ENCODE assay signal across 10 mouse cellular contexts in the genomic region with DNA sequence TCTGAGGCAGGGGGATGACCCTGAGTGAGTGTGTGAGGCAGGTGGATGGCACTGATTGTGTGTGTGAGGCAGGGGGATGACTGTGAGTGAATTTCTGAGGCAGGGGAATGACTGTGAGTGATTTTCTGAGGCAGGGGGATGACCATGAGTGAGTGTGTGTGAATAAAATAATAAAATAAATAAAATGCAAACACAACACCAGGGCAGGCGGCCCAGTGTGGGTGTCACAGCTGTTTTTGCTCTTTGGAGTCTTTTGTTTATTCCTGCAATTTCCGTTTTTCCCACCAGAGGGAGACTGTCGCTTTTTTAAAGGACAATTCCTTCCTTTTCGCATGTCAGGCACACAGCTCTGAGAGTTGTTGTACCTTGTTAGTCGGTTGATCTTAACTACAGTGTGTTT. TPM values are rescaled to one million over a fixed set of nuclear protein-coding genes. Genes with fewer than 3 reads are reported as not detected.
DNase-seq lines count a peak whose midpoint lies in the region; ATAC-seq and TF ChIP-seq lines count a peak whose summit lies in the region.
"Not testable (repeated sequence)": the region's sequence is repeated elsewhere in the genome, so short reads cannot be mapped to it uniquely, and the experiment has no call there.
"Had no signal": no experiment of that assay in that cellular context is flagged by ENCODE, and none has a peak within 500 bp of the region (broad histone marks: within the 10 kb centered on the region; RNA-seq: fewer than 3 reads in every experiment).

No protein-coding gene starts in this region.

- DNase-seq in 3T3-L1 (ENCODE audit: low read depth, low spot score), result peak; percentile 93
- peak; percentile 75 for DNase-seq in c-Kit-negative CD71-positive TER-119-positive erythroid progenitor cells, embryonic 14.5 days (ENCODE audit: low read depth, low spot score)
- DNase-seq in liver, adult 2 months (ENCODE audit: extremely low read depth, low read depth, low spot score), result peak; percentile 74
- peak; percentile 86 for DNase-seq in midbrain, postnatal 0 days (ENCODE audit: low spot score)
- DNase-seq in spleen, postnatal 4 days (ENCODE audit: low spot score in 2 of 2), result peak; percentile 75 to 85

- WGBS in heart, embryonic 14.5 days, result 10% methylated on average over 5 of the region's 5 CpGs
- WGBS in kidney, embryonic 15.5 days, result 6% methylated on average over 5 of the region's 5 CpGs
- 3% methylated on average over 5 of the region's 5 CpGs for WGBS in liver, adult 2 months
- 3% methylated on average over 5 of the region's 5 CpGs for WGBS in midbrain, postnatal 0 days

- peak overlapping the region; percentile 50 for H3K4me3 ChIP-seq in embryonic fibroblast, embryonic 13.5 days (ENCODE audit: insufficient read depth, low read length)
- H3K4me3 ChIP-seq in heart, embryonic 14.5 days (ENCODE audit: control insufficient read depth in 1 of 2, insufficient read depth in 1 of 2, low read depth in 1 of 2, low read length in 2 of 2), result peak overlapping the region; percentile 50 to 58; a peak in 3 of 4 replicates
- not testable (repeated sequence) for H3K4me3 ChIP-seq in kidney, embryonic 15.5 days (replicated peaks); liver, adult 2 months (ENCODE audit: insufficient read depth, low read depth, low read length)
- H3K4me3 ChIP-seq in midbrain, postnatal 0 days (ENCODE audit: low read depth, low read length), result peak overlapping the region; percentile 52

- H3K4me2 ChIP-seq in heart, embryonic 14.5 days (ENCODE audit: low read length), result peak overlapping the region; percentile 75; the same call in 1 of the 2 replicates
- H3K4me2 ChIP-seq in kidney, embryonic 15.5 days, result peak overlapping the region; percentile 89; the same call in 1 of the 2 replicates
- peak overlapping the region; percentile 63 for H3K4me2 ChIP-seq in midbrain, postnatal 0 days (ENCODE audit: low read depth, low read length, poor library complexity, severe bottlenecking)

- H3K79me2 ChIP-seq in liver, adult 2 months (ENCODE audit: control insufficient read depth, insufficient read depth, low read length), result not testable (repeated sequence)

- TF ChIP-seq CTCF in embryonic fibroblast, embryonic 13.5 days (IDR thresholded peaks at IDR 0.05; ENCODE audit: borderline replicate concordance, insufficient read depth, low read length), result not testable (repeated sequence)
- 0 out of 2 replicates have a peak, but pooled peaks have one; percentile 4 for TF ChIP-seq CTCF in liver, adult 2 months (IDR thresholded peaks at IDR 0.05; ENCODE audit: low read depth, low read length)
- peak; percentile 83 for TF ChIP-seq CTCF in midbrain, postnatal 0 days (IDR thresholded peaks at IDR 0.05)

- H3K9ac ChIP-seq in heart, embryonic 14.5 days (ENCODE audit: low read length); kidney, embryonic 15.5 days; liver, adult 2 months (ENCODE audit: low read depth, low read length); midbrain, postnatal 0 days (replicated peaks; ENCODE audit: low read length, poor library complexity, severe bottlenecking): not testable (repeated sequence)

- H3K36me3 ChIP-seq in heart, embryonic 14.5 days (ENCODE audit: control insufficient read depth, insufficient read depth, low read length); kidney, embryonic 15.5 days; liver, adult 2 months (ENCODE audit: control insufficient read depth, insufficient read depth, low read length); midbrain, postnatal 0 days (ENCODE audit: insufficient read depth, low read length): not testable (repeated sequence)

- not testable (repeated sequence) for ATAC-seq in heart, embryonic 14.5 days (ENCODE audit: insufficient number of reproducible peaks, insufficient read depth, low FRiP score, low read depth); kidney, embryonic 15.5 days (replicated peaks; ENCODE audit: low FRiP score); midbrain, postnatal 0 days (ENCODE audit: low FRiP score)

- H3K27me3 ChIP-seq in heart, embryonic 14.5 days (ENCODE audit: control insufficient read depth, insufficient read depth, low read length); kidney, embryonic 15.5 days; liver, adult 2 months (ENCODE audit: control insufficient read depth, insufficient read depth, low read length); midbrain, postnatal 0 days (ENCODE audit: insufficient read depth, low read length): not testable (repeated sequence)

- H3K27ac ChIP-seq in embryonic fibroblast, embryonic 13.5 days (ENCODE audit: insufficient read depth, low read length); kidney, embryonic 15.5 days; liver, adult 2 months (replicated peaks; ENCODE audit: insufficient read depth, low read depth, low read length); midbrain, postnatal 0 days (ENCODE audit: low read depth, low read length): not testable (repeated sequence)
- H3K27ac ChIP-seq in heart, embryonic 14.5 days (replicated peaks in 1 of 2; ENCODE audit: control insufficient read depth in 1 of 2, insufficient read depth in 1 of 2, low read depth in 2 of 2, low read length in 2 of 2), result peak overlapping the region in 1 of 2 experiments; percentile 91; a peak in 1 of 4 replicates

- TF ChIP-seq POLR2A in embryonic fibroblast, embryonic 13.5 days (IDR thresholded peaks at IDR 0.05; ENCODE audit: low read depth, low read length); liver, adult 2 months (IDR thresholded peaks at IDR 0.05; ENCODE audit: extremely low read depth, insufficient read depth, low read length): not testable (repeated sequence)

- H3K9me3 ChIP-seq in heart, embryonic 14.5 days (ENCODE audit: control insufficient read depth, low read length); kidney, embryonic 15.5 days (replicated peaks); midbrain, postnatal 0 days (ENCODE audit: low read length): not testable (repeated sequence)

- H3K4me1 ChIP-seq in embryonic fibroblast, embryonic 13.5 days (ENCODE audit: control insufficient read depth, insufficient read depth, low read length); midbrain, postnatal 0 days (ENCODE audit: insufficient read depth, low read length): not testable (repeated sequence)
- H3K4me1 ChIP-seq in heart, embryonic 14.5 days (ENCODE audit: control insufficient read depth in 2 of 2, insufficient read depth in 2 of 2, low read length in 2 of 2), result peaks cover 9 to 11% of the 10 kb centered on the region in 2 experiments; a peak in 3 of 4 replicates
- peaks cover 34% of the 10 kb centered on the region for H3K4me1 ChIP-seq in kidney, embryonic 15.5 days
- peaks cover 11% of the 10 kb centered on the region; the same call in 1 of the 2 replicates for H3K4me1 ChIP-seq in liver, adult 2 months (ENCODE audit: control insufficient read depth, insufficient read depth, low read length)

RNA-seq across cellular contexts. Expression of a gene that starts 42.5 kb away (rescaled TPM):
- 0.18 TPM in 1 of 2 replicates, not detected in the other for polyA plus RNA-seq in embryonic fibroblast, embryonic 13.5 days (2011; ENCODE audit: insufficient read length, low read depth, missing spikeins)
- polyA plus RNA-seq in heart, embryonic 14.5 days (2014; fragmentation: Nextera tagmentation; extraction: Ambion mirVana), result 1.9 and 2.2 TPM in 2 replicates
- polyA plus RNA-seq in kidney, embryonic 15.5 days (2015; fragmentation: Nextera tagmentation; extraction: Ambion mirVana), result 1.9 and 2.7 TPM in 2 replicates
- under 0.01 and 0.20 TPM in 2 replicates for total RNA-seq in liver, adult 2 months (2014; rRNA removed)
- 0.04 TPM in 1 of 2 replicates, not detected in the other for polyA plus RNA-seq in liver, adult 2 months (2012; rRNA removed)
- 0.49 and 0.57 TPM in 2 replicates for total RNA-seq in midbrain, postnatal 0 days (2014; rRNA removed)
- polyA plus RNA-seq in midbrain, postnatal 0 days (2015; fragmentation: Nextera tagmentation; extraction: Ambion mirVana), result 0.68 and 0.90 TPM in 2 replicates
- total RNA-seq: megakaryocyte-erythroid progenitor cell, adult 5-6 weeks had no signal

RNA-seq across cellular contexts. Expression of a gene that starts 52.2 kb away (rescaled TPM):
- not detected in 2 replicates for polyA plus RNA-seq in embryonic fibroblast, embryonic 13.5 days (2011; ENCODE audit: insufficient read length, low read depth, missing spikeins)
- polyA plus RNA-seq in heart, embryonic 14.5 days (2014; fragmentation: Nextera tagmentation; extraction: Ambion mirVana), result not detected in 2 replicates
- polyA plus RNA-seq in kidney, embryonic 15.5 days (2015; fragmentation: Nextera tagmentation; extraction: Ambion mirVana), result not detected in 2 replicates
- not detected in 2 replicates for total RNA-seq in liver, adult 2 months (2014; rRNA removed)
- polyA plus RNA-seq in liver, adult 2 months (2012; rRNA removed), result 0.12 TPM in 1 of 2 replicates, not detected in the other
- not detected in 2 replicates for total RNA-seq in midbrain, postnatal 0 days (2014; rRNA removed)
- 0.15 TPM in 1 of 2 replicates, not detected in the other for polyA plus RNA-seq in midbrain, postnatal 0 days (2015; fragmentation: Nextera tagmentation; extraction: Ambion mirVana)
- total RNA-seq: megakaryocyte-erythroid progenitor cell, adult 5-6 weeks had no signal
- polyA plus RNA-seq: CD4-positive, CD25-positive, alpha-beta regulatory T cell, adult 4 months had no signal
